Mouse (Mus musculus) megakaryocyte-erythroid progenitor cell, adult 5-6 weeks (primary cell): Measurements from ENCODE around the gene Syn3. TPM values are rescaled to one million over a fixed set of nuclear protein-coding genes. Genes with fewer than 3 reads are reported as not detected.
"Not testable (repeated sequence)": the region's sequence is repeated elsewhere in the genome, so short reads cannot be mapped to it uniquely, and the experiment has no call there.

ENCODE experiments used
- ATAC-seq: replicated peaks from 2 replicates; pipeline ENCODE4 v1.8.0; 2016; ENCODE audit warnings: mild to moderate bottlenecking, inconsistent platforms; ENCODE audit not compliant: severe bottlenecking, poor library complexity, low FRiP score, low TSS enrichment
- total RNA-seq, 2 experiments: library from RNA; stranded (forward) in 1 of 2; stranded (reverse) in 1 of 2; fragments of 200-1000, 215-1000 nt in 1 of 2; fragments of >200 nt in 1 of 2; fragmentation: Nextera tagmentation in 1 of 2; gene quantifications; 2 replicates each; pipeline ENCODE4 v1.2.3; 2014 to 2017

Syn3 gene
- total RNA-seq, 2 experiments from 2014 or later = 0.14 to 0.59 TPM

- ATAC-seq = no peak
Observed at GRCm38 (mm10) chr10:86381150-86381921, 117.4 kb downstream of the Syn3 start.

- ATAC-seq = no peak
Observed at GRCm38 (mm10) chr10:86380626-86381025, 118.1 kb downstream of the Syn3 start.

- not testable (repeated sequence) for ATAC-seq
Observed at GRCm38 (mm10) chr10:86378803-86379202, 119.9 kb downstream of the Syn3 start.

GRCm38 (mm10) chr10:86376392-86377185 is 122.1 kb downstream of the Syn3 start:
- ATAC-seq = no peak

GRCm38 (mm10) chr10:86375903-86376302 is 122.8 kb downstream of the Syn3 start:
- ATAC-seq = no peak

- ATAC-seq = no peak
Observed at GRCm38 (mm10) chr10:86374061-86374460, 124.6 kb downstream of the Syn3 start.

- ATAC-seq = no peak
Observed at GRCm38 (mm10) chr10:86371561-86371960, 127.1 kb downstream of the Syn3 start.

- no peak for ATAC-seq
Observed at GRCm38 (mm10) chr10:86369346-86369745, 129.3 kb downstream of the Syn3 start.

GRCm38 (mm10) chr10:86368811-86369210 is 129.9 kb downstream of the Syn3 start:
- ATAC-seq = no peak

- no peak for ATAC-seq
Observed at GRCm38 (mm10) chr10:86367346-86367745, 131.3 kb downstream of the Syn3 start.

GRCm38 (mm10) chr10:86365632-86366092 is 133.0 kb downstream of the Syn3 start:
- 0 out of 2 replicates have a peak, but pooled peaks have one; percentile 37 for ATAC-seq

- no peak for ATAC-seq
Observed at GRCm38 (mm10) chr10:86363669-86364309, 134.9 kb downstream of the Syn3 start.

- no peak for ATAC-seq
Observed at GRCm38 (mm10) chr10:86359699-86360098, 139.0 kb downstream of the Syn3 start.

- ATAC-seq = no peak
Observed at GRCm38 (mm10) chr10:86359208-86359607, 139.5 kb downstream of the Syn3 start.

- no peak for ATAC-seq
Observed at GRCm38 (mm10) chr10:86358307-86358975, 140.3 kb downstream of the Syn3 start.

GRCm38 (mm10) chr10:86356819-86357563 is 141.7 kb downstream of the Syn3 start:
- ATAC-seq = peak; percentile 81

- no peak for ATAC-seq
Observed at GRCm38 (mm10) chr10:86352521-86352920, 146.2 kb downstream of the Syn3 start.

GRCm38 (mm10) chr10:86351287-86351686 is 147.4 kb downstream of the Syn3 start:
- ATAC-seq = 0 out of 2 replicates have a peak, but pooled peaks have one; percentile 50
